Mouse (Mus musculus): ENCODE data around the gene Nhlrc1.
A peak's percentile ranks its signal among the peaks of the same experiment; 100 is the strongest.

Nhlrc1 gene

DNA sequence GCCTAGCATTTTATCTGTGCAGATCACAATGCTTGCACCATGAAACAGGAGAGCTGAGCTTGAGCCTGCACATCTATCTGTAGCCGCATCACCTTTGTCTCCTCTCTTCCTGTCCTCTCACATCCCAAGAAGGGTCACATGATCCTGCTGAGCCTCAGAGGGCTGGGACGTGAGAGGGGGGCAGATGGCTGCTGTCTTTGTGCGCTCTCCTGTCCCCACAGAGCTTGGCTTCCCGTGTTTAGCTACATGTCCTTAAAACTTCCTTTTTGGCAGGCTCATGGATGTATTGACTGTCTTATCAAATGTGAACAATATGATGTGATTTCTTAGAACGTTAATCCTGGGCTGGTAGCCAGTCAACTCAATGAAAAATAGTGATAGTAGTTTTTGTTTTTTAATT lies 15.2 kb downstream of the Nhlrc1 start:
- no peak for DNase-seq

DNA sequence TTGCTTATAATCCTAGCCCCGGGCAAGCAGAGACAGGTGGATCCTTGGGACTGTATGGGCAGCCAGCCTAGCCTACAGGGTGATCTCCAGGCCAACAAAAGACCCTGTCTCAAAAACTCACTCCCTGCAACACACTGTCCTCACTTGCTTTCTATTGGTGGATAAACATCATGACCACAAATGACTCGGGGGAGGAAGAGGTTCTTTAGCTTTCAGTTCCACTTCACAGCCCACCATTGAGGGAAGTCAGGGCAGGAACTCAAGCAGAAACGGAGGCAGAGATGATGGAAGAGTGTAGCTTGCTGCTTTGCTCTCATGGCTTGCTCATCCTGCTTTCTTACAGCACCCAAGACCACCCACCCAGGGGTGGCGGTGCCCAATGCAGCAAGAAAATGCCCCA lies 17.3 kb downstream of the Nhlrc1 start:
- DNase-seq: no peak

DNA sequence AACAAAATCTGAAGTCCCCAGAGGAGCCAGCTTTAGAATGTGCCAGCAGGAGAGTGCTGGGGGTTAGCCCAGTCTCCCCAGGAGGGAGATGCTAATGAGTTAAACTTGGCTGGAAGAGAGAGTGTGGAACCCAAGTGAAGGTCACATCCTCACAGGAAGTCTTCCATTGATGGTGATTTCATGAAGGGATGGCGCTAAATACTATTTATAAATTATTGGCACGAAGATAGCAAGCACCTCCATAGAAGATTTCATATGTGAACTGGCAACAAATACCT lies 21.4 kb downstream of the Nhlrc1 start:
- peak; percentile 68 for DNase-seq

DNA sequence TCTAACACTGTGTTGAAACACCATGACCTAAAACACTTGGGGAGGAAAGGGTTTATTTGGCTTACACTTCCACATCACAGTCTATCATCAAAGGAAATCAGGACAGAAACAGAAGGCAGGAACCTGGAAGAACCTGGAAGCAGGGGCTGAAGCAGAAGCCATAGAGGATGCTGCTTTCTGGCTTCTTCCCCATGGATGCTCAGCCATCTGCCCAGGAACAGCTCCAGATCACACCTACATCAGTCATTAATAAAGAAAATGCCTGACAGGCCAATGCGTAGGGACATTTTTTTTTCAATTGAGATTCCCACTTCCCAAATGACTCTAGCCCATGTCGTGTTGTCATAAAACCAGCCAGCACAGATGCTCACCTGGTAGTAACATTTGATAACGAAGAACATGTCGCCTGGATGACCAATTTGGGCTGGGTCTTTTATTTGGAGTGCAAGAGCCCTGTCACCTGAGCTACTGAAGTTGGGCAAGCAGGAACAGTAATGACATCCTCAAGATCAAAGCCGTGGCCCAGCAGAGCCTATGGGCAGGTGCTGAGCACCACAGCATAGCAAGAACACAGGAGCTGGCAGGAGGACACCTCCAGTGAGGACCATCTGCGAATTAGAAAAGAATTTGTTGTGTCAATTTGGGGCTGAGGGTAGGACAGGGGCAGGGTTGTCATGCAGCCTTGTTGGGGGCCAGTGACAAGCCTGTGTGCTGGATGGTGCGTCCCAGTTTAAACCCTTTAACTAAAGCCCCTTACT lies 22.0 kb downstream of the Nhlrc1 start:
- DNase-seq: peak; percentile 46

DNA sequence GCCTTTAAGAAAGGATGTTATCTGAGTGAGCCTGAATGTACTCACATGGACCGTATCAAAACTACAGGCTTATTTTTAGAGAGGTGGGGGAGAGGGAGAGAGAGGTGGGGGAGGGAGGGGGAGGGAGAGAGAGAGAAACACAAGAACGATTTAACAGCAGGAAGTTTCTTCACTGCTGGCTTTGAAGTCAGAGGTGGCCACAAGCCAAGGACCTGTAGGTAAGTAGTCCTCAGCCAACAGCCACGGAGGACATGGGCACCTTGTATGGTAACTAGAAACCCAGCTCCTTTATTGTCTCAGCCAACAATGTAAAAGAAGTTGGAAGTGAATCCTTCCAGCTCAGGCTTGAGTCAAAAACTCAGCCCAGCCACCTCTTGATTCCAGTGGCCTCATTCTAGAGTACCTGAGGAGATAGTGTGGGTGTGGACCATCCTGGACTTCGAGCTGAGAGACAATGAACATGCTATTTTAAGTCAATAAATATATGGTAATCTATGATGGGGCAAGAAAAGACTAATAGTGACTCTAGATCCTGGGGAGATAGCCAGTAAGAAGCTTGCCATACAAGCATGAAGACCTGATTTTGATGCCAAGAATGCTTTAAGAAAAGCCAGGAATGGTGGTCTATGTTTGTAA lies 24.2 kb downstream of the Nhlrc1 start:
- DNase-seq: no peak

DNA sequence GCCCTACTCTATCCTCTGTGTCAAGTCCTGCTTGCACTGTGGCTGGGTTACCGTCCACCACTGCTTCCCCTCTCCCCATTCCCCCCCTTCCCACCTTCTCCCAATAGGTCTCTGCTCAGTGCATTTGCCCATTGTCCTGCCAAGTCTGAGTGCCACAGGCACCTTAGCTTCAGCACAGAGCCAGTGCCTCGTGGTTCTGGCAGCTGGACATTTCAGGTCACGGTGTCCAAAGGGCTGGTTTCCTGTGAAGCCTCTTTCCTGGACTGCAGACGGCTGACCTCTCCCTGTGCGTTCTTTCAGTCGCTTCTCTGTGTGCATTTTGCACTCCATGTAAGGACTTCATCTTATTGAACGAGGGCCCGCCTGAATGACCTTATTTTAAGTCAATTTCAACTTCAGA lies 26.7 kb downstream of the Nhlrc1 start:
- no peak for DNase-seq

DNA sequence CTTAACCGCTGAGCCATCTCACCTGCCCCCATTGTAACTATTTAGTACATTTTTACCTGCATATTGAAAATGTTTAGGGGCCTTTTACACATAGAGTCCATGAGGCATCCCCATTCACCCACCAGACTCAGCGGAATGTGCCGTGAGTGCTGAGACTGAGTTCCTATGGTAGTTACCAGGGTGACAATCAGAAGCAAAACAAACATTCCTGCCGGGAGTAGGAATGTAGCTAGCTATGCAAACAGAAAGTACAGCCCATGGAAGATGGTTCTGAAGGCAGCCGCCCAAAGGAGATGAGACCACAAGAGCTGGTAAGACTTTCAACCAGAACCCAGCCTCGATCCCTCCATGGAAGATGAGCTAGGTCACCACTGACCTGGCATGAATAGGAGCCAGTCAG lies 28.4 kb downstream of the Nhlrc1 start:
- DNase-seq: no peak

DNA sequence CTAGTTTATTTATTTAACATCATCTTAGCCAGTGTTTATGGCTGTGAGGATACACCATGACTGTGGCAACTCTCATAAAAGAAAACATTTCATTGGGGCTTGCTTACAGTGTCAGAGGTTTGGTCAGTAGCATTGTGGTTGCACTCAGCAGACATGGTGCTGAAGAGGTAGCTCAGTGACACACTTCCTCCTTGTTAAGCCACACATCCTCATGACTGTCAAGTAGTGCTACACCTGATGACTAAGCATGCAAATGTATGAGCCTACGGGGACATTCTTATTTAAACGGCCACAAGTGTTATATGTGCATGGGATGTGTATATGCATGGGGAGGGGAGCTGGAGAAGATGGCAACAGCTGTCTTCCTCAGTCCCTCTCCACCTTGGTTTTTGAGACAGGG lies 30.8 kb downstream of the Nhlrc1 start:
- no peak for DNase-seq

DNA sequence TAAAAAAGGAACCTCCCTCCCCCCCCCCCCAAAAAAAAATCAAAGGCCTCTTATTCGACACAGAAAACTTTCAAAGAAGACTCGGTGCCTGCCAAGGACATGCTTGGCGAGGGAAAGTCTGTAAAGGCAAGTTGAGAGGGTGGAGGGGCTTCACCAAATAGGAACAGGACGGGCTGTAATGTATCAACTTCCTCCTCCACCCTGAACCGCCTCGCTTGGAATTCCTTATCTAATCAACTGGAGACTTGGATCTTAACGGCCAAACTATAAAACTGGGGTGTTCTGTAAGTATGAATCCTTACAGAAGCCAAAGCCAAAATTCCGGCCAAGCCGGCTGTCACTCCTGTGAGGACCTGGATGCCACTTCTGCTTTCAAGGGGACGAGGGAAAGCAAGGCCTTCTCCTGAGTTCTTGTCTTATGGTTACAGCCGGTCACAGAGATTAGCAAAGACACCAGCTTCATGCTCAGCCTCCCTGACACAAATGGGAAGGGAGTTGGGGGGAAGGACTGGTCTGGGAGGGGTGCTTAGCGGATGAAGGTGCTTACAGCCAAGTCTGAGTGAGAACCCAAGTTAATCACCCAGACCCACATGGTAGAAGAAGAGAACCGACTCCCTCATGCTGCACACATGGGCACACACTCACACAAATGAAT lies 34.7 kb downstream of the Nhlrc1 start:
- no peak for DNase-seq

DNA sequence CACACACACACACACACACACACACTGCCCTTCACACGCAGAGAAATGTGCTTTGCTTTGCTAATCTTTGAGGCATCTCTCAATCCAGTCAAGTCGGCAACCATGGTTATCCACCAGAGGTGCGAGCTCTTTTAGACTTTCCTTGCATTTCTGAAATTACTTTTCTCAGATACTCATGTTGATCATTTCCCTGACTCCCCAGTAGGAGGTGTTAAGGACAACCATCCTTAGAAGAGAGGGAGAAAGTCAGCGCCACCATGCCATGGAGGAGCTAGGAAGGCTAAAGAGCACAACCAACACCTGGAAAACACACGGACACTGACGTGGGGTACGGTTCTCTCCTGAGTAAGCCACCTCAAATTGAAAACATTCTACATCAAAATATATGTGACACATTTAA lies 38.1 kb downstream of the Nhlrc1 start:
- no peak for DNase-seq

DNA sequence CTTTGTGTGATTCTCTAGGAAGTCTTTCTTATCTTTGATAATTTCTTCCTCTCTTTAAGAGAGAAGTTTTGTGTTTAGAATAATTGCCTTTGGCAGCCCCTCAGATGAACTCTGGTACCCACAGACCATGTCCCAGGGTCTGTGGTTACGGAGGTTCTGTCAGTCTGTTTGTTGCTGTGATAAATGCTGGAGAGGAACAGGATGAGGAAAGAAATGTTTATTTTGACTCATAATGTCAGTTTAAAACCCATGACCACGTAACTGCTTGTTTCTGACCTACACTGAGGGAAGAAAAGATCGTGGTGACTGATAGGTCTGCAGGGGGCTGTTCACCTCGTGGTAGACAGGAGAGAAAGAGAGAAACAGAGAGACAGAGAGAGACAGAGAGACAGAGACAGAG lies 38.7 kb downstream of the Nhlrc1 start:
- no peak for DNase-seq

DNA sequence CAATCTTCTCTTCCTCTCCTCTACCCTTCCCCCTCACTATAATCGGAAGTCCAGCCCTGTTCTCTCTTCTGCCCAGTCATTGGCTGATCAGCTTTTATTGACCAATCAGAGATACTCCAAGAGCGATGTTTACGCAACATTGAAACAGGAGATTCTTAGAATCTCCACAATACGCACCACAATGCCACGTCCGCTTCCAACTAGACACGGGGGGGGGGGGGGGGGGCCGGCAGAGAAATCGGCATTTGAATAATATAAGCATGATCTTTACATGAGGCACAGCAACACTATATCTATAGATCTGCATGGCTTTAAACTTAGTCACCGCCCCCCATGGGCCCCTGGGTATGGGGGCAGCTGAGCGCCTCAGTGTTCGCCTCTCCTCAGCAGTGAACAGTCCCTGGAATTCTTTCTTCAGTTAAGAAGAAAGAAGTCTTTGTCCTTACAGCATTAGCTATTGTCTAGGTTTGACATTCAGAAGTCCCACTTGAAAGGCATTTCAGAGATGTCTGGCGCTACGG lies 39.6 kb downstream of the Nhlrc1 start:
- DNase-seq: no peak

DNA sequence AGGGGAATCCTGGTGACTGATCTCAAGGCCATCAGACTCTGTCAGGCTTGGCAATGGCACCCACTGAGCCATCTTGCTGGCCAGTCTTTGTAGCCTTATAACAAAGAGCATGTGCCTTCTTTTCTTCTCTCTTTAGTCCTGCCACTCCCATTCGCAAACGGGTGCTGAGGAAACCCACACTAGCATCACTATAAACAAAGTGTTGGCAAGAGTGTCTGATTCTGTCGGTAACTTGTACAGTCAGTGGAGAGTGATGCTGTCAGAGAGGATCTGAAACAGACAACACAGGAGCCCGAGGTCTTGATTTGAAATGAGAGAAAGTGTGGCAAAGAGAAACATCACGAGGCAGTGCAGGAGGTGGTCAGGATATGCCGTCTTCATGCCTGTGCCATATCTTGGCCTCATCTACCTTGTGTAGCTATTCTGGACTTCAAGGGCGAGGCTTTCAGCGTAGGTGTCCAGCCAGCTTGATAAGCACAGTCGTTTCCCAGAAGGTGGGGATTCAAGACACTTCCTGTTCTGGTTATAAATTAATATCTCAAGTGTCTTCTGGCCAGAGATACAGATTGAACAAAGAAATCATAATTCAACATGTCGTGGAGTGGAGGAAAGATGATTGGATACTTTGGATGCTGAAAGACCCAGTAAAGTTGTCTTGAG lies 44.2 kb downstream of the Nhlrc1 start:
- no peak for DNase-seq

DNA sequence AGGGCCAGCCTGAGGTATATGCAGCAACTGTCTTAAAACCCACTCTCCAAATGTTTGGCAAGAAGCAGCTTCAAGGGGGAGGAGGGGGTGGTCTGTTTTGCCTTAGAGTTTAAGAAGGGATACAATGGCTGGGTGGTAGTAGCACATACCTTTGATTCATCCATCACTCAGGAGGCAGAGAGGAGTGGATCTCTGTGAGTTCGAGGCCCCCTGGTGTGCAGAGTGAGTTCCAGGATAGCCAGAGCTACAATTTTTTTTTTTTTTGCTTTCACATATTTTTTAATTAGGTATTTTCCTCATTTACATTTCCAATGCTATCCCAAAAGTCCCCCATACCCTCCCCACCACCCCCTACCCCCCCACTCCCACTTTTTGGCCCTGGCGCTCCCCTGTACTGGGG lies 46.0 kb downstream of the Nhlrc1 start:
- DNase-seq: no peak

DNA sequence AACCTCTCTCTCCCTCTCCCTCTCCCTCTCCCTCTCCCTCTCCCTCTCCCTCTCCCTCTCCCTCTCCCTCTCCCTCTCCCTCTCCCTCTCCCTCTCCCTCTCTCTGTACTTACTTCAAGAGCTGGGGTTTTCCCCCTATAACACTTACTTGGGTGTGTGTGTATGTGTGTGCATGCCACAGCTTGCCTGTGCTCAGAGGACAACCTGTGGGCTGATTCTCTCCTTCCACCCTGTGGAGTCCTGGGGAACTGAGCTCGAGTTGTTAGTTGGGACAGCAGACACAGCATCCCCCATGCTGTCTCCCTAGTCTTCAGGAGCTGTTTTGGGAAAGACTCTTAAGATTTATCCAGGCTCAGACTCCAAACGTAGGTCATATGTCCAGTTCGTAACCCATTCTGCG lies 47.3 kb downstream of the Nhlrc1 start:
- no peak for DNase-seq

All from cerebellum, adult 8-10 months (tissue).